Mouse (Mus musculus) cortical plate, adult 2 months (tissue): ENCODE measurements around the gene Ankrd22.
"Not testable (repeated sequence)": the region's sequence is repeated elsewhere in the genome, so short reads cannot be mapped to it uniquely, and the experiment has no call there.

Experiments
- CTCF ChIP-seq: fragments of 200-500 bp; IDR thresholded peaks from 2 replicates; pipeline ENCODE4 v1.5.1; 2011; ENCODE audit warnings: mild to moderate bottlenecking, control low read depth, low read length; ENCODE audit not compliant: insufficient read depth; ENCODE audit errors: extremely low read depth
- POLR2A ChIP-seq: fragments of 200-500 bp; IDR thresholded peaks from 2 replicates; pipeline ENCODE4 v1.6.1; 2011; ENCODE audit warnings: mild to moderate bottlenecking, low read length, control low read depth; ENCODE audit not compliant: insufficient read depth; ENCODE audit errors: extremely low read depth

DNA sequence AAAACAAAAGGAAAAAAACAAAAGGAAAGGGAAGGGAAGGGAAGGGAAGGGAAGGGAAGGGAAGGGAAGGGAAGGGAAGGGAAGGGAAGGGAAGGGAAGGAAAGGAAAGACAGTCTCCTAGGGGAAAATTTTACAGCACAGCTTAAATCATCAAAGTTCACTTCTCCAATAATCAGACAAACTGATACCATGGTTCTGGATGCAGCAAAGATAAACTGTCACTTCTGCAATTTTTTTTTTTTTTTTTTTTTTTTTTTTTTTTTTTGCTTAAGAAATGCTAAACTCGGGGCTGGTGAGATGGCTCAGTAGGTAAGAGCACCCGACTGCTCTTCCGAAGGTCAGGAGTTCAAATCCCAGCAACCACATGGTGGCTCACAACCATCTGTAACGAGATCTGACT, 40.3 kb upstream of the Ankrd22 start:
- not testable (repeated sequence) for TF ChIP-seq POLR2A, CTCF
